Mouse (Mus musculus) hindbrain, embryonic 14.5 days (tissue): ENCODE data around the gene Tex14. TPM values are rescaled to one million over a fixed set of nuclear protein-coding genes. Genes with fewer than 3 reads are reported as not detected.

Experiments
- ATAC-seq: fragments of 200-750 bp; cut with Nextera tagmentation; 2 replicates; pipeline ENCODE4 v1.8.0; 2017; ENCODE audit warnings: moderate number of reproducible peaks, mild to moderate bottlenecking, moderate TSS enrichment, moderate library complexity; ENCODE audit not compliant: low FRiP score
- DNase-seq: peaks from one replicate; pipeline ENCODE4 v3.0.0-alpha.2; 2015; ENCODE audit warnings: low spot score
- H3K27ac ChIP-seq: fragments of 300-500 bp; sonication (generic); 2 replicates; pipeline ENCODE4 v1.5.1; 2014; ENCODE audit warnings: mild to moderate bottlenecking, moderate library complexity
- H3K27me3 ChIP-seq: fragments of 300-500 bp; sonication (generic); 2 replicates; pipeline ENCODE4 v1.6.1; 2014; ENCODE audit warnings: mild to moderate bottlenecking, low read length, mixed read lengths; ENCODE audit not compliant: control insufficient read depth, insufficient read depth
- H3K36me3 ChIP-seq: fragments of 300-500 bp; sonication (generic); replicated peaks from 2 replicates; pipeline ENCODE4 v1.6.1; 2014; ENCODE audit not compliant: control insufficient read depth, insufficient read depth
- H3K4me1 ChIP-seq: fragments of 300-500 bp; sonication (generic); replicated peaks from 2 replicates; pipeline ENCODE4 v1.6.1; 2014; ENCODE audit warnings: antibody characterized with exemption, low read length, mixed read lengths; ENCODE audit not compliant: control insufficient read depth, insufficient read depth
- H3K4me2 ChIP-seq: fragments of 300-500 bp; sonication (generic); replicated peaks from 2 replicates; pipeline ENCODE4 v1.6.1; 2014; ENCODE audit warnings: mild to moderate bottlenecking, moderate library complexity
- H3K4me3 ChIP-seq: fragments of 300-500 bp; sonication (generic); replicated peaks from 2 replicates; pipeline ENCODE4 v1.5.1; 2014; ENCODE audit warnings: mild to moderate bottlenecking, low read length
- H3K9ac ChIP-seq: fragments of 300-500 bp; sonication (generic); 2 replicates; pipeline ENCODE4 v1.6.1; 2014
- H3K9me3 ChIP-seq: fragments of 300-500 bp; sonication (generic); 2 replicates; pipeline ENCODE4 v1.6.1; 2016; ENCODE audit warnings: low read length; ENCODE audit not compliant: control insufficient read depth
- WGBS: fragments of 180-500 bp; shearing (Covaris S2); extraction: QIAGEN DNeasy Blood & Tissue Kit; methylation state at CpG from one replicate; pipeline ENCODE4 v1.1.7; 2014; 5-methylcytosine and 5-hydroxymethylcytosine counted together
- polyA plus RNA-seq: library from polyadenylated mRNA; unstranded; fragments of >200 nt; fragmentation: Nextera tagmentation; extraction: Ambion mirVana; gene quantifications from 2 replicates; pipeline ENCODE4 v1.2.1, GENCODE M21; 2014

Tex14 gene
- polyA plus RNA-seq, result 0.72 and 1.1 TPM in 2 replicates

DNA sequence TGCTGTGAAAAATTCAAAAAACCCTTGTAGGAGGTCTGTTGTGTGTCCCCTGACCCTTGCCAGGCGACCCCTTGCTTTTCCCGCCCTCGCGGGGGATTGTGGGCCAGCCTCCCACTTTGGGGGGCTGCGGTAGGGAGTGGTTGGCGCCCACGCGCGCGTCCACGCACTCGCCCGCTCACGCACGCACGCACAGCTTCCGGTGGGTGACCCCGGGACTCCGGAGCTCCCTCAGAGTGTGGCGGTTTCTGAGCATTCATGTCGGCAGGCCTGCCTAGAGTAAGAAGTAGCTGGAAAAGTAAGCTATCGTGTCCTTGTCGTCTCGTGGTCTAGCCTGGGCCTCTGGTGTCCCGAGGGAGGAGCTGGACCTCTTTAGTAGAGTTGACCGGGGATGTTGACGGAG, at the start of gene Tex14, which contains the start of gene Rad51c:
TSS of gene Tex14 (plus strand) at position 190 of the 400 bp plus-strand sequence.
TSS of gene Rad51c (minus strand) at position 79 of the 400 bp plus-strand sequence.
- Histone ChIP-seq H3K4me1 (0 out of 2 replicates have a peak, but pooled peaks cover 4% of the 10 kb centered on the region), H3K4me3 (peak within 1 kb of the TSS; percentile 53), H3K27me3 (no peaks in the 10 kb centered on the region), H3K27ac (peak within 1 kb of the TSS; percentile 95), H3K36me3 (no peaks in the 10 kb centered on the region), H3K4me2 (peak within 1 kb of the TSS; percentile 50), H3K9me3 (no peaks in the 10 kb centered on the region), H3K9ac (peak within 1 kb of the TSS; percentile 71)
- DNase-seq (no peak), ATAC-seq (peak; percentile 44; the same call in 1 of the 2 replicates)
- WGBS, result 73% methylated on average over 27 of the region's 27 CpGs

DNA sequence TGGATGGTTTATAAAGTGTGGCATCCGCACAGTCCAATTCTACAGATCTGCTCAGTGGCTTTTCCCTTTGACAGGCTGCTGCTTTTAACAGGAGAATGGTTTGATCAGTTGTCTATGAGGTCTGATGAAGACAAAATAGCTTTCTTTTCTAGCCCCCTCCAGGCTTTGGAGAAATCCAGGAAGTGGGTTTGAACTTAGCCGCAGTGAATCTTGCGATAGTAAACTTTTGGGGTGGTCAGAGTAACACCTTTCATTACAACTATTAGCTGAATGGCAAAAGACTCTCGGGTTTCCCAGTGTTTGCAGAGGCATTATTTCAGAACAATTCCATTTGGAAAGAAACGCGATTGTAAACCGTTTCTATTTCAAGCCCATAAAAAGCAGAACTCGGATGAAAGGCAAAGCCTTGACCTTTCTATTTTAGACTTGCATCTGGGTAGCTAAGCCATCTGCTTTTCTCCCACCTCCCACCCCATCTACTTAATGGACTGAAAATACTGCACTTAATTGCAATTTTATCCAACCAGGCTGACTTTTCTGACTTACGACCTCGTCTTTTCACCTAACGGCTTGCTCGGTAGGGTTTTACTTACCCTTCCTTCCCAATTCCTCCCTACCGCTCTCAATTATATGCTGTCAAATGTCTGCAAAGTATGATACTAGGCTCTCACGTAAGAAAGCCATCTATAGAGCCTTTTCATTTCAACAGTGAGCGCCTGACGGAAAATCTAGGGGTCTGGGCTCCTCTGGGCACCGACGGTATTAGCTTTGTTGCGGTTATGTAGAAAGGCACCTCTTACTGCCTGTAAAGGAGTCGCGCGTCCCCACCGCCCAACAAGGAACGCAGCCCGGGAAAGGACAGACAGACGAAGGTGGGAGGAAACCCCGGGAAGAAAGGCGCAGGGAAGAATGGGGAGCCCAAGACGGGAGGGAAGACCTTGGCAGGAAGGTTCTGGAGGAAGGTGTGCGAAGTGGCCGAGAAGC, 47.3 kb upstream of the Tex14 start:
- peak; percentile 46 for DNase-seq
- WGBS, result 3% methylated on average over 31 of the region's 31 CpGs
- peak overlapping the region; percentile 92 for H3K27ac ChIP-seq
- 0 out of 2 replicates have a peak, but pooled peaks have one; percentile 12 for ATAC-seq
- H3K4me1 ChIP-seq, result peaks cover 19% of the 10 kb centered on the region
- H3K4me3 ChIP-seq, result peak overlapping the region; percentile 91
- H3K27me3 ChIP-seq, result no peaks in the 10 kb centered on the region
- peak overlapping the region; percentile 73 for H3K4me2 ChIP-seq
- H3K9ac ChIP-seq, result peak overlapping the region; percentile 92
- no peaks in the 10 kb centered on the region; the same call in 1 of the 2 replicates for H3K36me3 ChIP-seq
- H3K9me3 ChIP-seq, result no peaks in the 10 kb centered on the region

DNA sequence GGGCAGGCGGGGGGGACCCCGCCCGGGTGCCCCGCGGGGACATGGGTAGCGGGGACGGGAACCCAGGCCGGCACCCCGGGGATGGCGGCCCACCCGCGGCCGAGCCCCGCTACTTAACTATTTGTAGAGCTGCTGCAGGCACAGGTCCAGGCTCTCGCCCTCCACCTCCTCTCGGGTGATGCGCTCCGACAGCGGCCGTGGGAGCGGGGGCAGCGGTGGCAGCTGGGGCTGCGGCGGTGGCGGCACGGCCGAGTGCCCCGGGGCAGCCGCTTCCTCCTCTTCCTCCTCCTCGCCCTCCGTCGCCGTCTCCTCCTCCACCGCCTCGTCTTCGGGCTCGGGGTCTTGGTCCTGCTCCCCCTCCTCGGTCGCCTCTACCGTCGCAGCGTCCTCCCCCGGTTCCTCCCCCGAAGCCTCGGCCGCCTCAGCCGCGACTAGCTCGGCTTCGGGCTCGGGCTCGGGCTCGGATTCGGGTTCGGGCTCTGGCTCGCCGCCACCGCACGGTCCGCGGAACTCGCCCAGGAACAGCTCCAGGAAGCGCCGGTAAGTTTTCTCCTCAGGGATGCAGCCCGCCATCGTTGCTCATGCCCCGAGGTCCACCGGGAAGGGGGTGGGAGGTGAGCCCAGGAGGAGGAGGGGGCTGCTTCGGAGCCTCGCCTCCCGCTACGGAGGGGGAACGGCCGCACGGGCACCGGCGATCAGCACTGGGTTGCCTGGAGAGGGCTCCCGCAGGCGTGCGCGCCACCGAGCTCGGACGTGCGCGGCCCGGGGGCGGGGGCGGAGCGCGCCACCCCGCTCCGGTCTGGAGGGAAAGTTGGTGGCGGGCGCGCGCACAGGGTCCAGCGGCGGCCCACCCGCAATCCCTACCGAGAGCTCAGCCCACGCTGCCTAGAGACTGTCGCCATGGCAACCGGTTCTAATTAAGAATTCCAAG, 46.3 kb upstream of the Tex14 start, which contains the start of gene Ppm1e:
TSS of gene Ppm1e (minus strand) at position 693 of the 931 bp plus-strand sequence.
- Histone ChIP-seq H3K9me3 (0 out of 2 replicates have a peak, but pooled peaks cover 4% of the 10 kb centered on the region), H3K27ac (peak within 1 kb of the TSS; percentile 92), H3K36me3 (no peaks in the 10 kb centered on the region; the same call in 1 of the 2 replicates), H3K9ac (peak within 1 kb of the TSS; percentile 92), H3K4me3 (peak within 1 kb of the TSS; percentile 91), H3K4me2 (peak within 1 kb of the TSS; percentile 73), H3K4me1 (peaks cover 19% of the 10 kb centered on the region), H3K27me3 (no peaks in the 10 kb centered on the region)
- peak; percentile 89 for DNase-seq
- ATAC-seq, result peak; percentile 95
- under 1% methylated on average over 93 of the region's 104 CpGs for WGBS

DNA sequence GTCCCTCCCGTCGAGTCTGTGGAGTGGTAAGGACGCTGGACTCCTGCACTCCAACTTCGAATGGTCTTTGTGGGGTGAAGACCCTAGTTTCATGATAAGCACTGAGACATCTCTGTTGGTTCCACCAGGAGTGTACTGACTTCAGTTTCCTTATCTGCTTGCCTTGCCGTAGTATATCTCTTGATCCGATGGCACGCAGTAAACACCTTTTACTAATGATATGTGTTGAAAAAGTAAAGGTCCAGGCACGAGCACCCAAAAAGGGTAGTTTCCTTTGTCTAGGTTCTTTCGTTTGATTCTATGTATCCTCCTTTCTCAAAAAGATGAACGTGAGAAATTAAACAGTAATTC, 45.6 kb upstream of the Tex14 start:
- Histone ChIP-seq H3K4me1 (peaks cover 19% of the 10 kb centered on the region), H3K4me2 (peak overlapping the region; percentile 73), H3K27me3 (no peaks in the 10 kb centered on the region), H3K9me3 (0 out of 2 replicates have a peak, but pooled peaks cover 4% of the 10 kb centered on the region), H3K27ac (peak overlapping the region; percentile 92), H3K36me3 (no peaks in the 10 kb centered on the region; the same call in 1 of the 2 replicates), H3K9ac (peak overlapping the region; percentile 92; the same call in 1 of the 2 replicates), H3K4me3 (peak overlapping the region; percentile 91)
- 14% methylated on average over 10 of the region's 10 CpGs for WGBS
- no peak for ATAC-seq
- DNase-seq, result no peak

DNA sequence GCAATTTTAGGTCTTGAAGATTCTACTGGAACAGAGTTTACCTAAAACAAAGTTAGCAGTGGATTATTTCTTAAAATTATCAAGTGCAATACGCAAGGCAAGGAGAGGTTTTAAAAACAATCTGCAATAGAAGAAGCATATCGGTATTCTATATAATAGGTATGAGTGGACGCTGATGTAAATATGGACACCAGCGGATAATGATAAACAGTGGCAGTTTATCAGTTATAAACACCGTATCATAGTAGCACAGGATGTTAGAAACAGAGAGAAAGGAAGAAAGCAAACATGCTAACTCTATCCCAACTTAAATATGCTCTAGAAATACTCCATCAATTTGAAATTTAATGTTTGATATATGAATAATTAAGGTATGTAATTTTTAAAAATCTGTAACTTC, 39.7 kb upstream of the Tex14 start:
- H3K4me3 ChIP-seq, result no peak overlapping the region
- DNase-seq (no peak), ATAC-seq (no peak)
- H3K9me3 ChIP-seq, result 0 out of 2 replicates have a peak, but pooled peaks cover 4% of the 10 kb centered on the region
- no peak overlapping the region for H3K27ac ChIP-seq
- H3K4me1 ChIP-seq, result no peaks in the 10 kb centered on the region
- H3K4me2 ChIP-seq, result no peak overlapping the region
- no peaks in the 10 kb centered on the region for H3K27me3 ChIP-seq
- WGBS, result 93% methylated on average over 5 of the region's 5 CpGs
- no peaks in the 10 kb centered on the region for H3K36me3 ChIP-seq
- no peak overlapping the region for H3K9ac ChIP-seq

DNA sequence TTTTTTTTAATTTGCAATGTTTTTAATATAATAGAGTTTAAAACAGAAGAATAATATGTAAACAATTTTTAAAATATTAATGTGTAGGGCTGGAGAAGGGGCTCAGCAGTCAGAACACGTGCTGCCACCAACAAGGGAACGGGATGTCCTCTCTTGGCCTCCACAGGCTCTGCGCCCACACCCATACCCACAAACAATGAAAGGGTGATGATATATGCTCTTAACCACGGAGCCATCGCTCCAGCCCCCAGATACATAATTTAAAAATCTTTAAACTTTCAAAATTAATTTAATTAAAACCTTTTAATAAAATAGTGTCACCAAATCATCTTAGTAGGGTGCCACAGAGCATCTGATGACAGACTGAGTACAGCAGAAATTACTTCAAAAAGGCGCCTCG, 37.8 kb upstream of the Tex14 start:
- H3K4me3 ChIP-seq, result no peak overlapping the region
- no peak overlapping the region for H3K9ac ChIP-seq
- H3K9me3 ChIP-seq, result 0 out of 2 replicates have a peak, but pooled peaks cover 4% of the 10 kb centered on the region
- ATAC-seq, result no peak
- no peak overlapping the region for H3K27ac ChIP-seq
- no peaks in the 10 kb centered on the region for H3K36me3 ChIP-seq
- WGBS, result 88% methylated on average over 7 of the region's 7 CpGs
- no peaks in the 10 kb centered on the region for H3K27me3 ChIP-seq
- H3K4me1 ChIP-seq, result no peaks in the 10 kb centered on the region
- H3K4me2 ChIP-seq, result no peak overlapping the region
- no peak for DNase-seq

DNA sequence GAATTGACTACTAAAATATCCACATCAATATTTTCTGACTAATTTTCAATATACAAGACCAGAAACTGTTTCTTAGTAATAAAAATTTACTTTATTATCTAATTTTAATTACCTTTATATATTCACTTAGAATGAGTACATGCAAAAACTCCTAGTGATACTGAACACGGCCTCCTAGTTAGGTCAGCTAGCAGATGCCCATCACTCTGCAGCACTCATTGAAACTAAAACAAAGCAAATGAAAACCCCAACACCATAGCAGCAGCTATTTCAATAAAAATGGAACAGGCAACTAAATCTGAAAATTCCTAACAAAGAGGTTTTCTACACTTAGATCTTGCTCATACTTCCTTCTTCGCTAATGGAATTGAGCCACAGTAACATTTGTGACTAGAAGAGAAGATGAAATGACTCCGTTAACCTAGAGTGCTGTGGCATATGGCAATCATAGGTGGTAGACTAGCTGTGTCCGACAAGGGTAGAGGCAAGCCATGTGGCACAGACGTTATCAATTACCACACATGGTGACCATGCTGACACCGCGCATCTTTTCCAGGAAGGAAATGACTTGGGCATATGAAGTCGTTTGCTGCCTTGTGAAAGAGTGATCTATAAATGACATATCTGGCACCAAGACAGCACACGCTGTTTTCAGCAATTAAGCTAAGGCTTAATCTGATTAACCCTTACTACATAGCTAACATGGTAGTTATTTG, 36.8 kb upstream of the Tex14 start:
- no peak overlapping the region for H3K27ac ChIP-seq
- no peak overlapping the region for H3K4me2 ChIP-seq
- no peaks in the 10 kb centered on the region for H3K27me3 ChIP-seq
- DNase-seq (no peak), ATAC-seq (no peak)
- WGBS, result 61% methylated on average over 9 of the region's 9 CpGs
- no peaks in the 10 kb centered on the region for H3K36me3 ChIP-seq
- no peak overlapping the region for H3K9ac ChIP-seq
- no peaks in the 10 kb centered on the region for H3K4me1 ChIP-seq
- 0 out of 2 replicates have a peak, but pooled peaks cover 4% of the 10 kb centered on the region for H3K9me3 ChIP-seq
- H3K4me3 ChIP-seq, result no peak overlapping the region

DNA sequence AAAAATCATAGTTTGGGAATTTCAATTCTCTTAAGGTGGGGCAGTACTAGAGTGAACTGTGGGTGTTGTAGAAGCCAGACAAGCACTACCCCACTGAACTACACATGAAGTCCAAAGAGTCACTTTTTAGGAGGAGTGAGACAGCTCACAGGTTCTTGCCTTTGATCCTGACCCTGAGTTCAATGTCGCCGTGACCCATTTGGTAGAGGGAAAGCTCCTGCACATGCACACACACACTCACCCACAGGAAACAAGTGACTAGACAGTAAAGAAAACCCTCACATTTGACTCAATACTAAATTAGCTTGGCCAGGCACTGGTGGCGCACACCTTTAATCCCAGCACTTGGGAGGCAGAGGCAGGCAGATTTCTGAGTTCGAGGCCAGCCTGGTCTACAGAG, 20.3 kb upstream of the Tex14 start:
- Histone ChIP-seq H3K4me3 (no peak overlapping the region), H3K4me2 (no peak overlapping the region), H3K36me3 (no peaks in the 10 kb centered on the region), H3K27ac (no peak overlapping the region), H3K9ac (no peak overlapping the region), H3K27me3 (no peaks in the 10 kb centered on the region), H3K9me3 (no peaks in the 10 kb centered on the region), H3K4me1 (no peaks in the 10 kb centered on the region)
- over 99% methylated on average over 4 of the region's 4 CpGs for WGBS
- DNase-seq (no peak), ATAC-seq (no peak)
